Mouse (Mus musculus): ENCODE results near the gene Il33. TPM values are rescaled to one million over a fixed set of nuclear protein-coding genes. Genes with fewer than 3 reads are reported as not detected.

Il33 gene
- total RNA-seq, 2 experiments from 2014 or later, result 4.0 to 5.6 TPM

DNA sequence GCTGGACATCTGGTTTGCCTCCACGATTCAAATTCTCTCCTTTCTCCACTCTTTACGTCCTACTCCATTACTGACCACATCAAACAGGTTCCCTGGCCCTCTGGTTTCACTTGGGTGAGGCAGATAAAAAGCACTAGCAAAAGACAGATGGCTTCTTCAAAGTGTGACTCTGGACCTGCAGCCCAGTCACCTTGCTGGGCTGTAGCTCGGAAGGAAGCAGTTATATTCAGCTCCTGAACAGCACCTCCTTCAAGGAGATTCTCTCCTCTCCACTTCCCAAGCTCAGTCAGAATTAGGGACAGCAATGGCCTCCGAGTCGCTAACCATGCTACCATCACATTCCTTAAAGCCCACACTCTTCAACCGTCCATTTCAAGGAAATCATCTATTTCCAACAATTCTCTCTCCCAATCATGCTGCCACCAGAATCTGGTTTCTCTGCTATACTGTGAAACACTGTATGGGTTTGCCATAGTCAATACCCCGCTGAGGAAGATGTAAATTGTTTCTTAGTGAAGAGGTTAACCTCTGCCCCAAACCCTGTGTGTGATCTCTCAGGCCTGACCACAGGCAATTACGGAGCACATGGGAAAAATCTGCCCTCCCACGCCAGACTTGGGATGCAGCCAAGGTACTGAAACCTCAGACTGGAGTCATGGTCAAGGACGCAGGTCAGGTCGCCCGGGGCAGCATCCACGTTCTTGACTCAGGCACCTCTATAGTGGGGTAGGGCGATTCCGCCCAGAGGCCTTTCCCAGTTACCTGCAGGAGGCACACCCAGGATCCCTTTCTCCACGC lies 59.5 kb downstream of the Il33 start:
- intact Hi-C loops (cut with DNase I), result no loop called here
- DNase-seq, result no peak

GRCm38 (mm10) chr19:29986464-29987091 lies 61.7 kb downstream of the Il33 start:
- DNase-seq, result no peak
- intact Hi-C loops (cut with DNase I), result no loop called here

DNA sequence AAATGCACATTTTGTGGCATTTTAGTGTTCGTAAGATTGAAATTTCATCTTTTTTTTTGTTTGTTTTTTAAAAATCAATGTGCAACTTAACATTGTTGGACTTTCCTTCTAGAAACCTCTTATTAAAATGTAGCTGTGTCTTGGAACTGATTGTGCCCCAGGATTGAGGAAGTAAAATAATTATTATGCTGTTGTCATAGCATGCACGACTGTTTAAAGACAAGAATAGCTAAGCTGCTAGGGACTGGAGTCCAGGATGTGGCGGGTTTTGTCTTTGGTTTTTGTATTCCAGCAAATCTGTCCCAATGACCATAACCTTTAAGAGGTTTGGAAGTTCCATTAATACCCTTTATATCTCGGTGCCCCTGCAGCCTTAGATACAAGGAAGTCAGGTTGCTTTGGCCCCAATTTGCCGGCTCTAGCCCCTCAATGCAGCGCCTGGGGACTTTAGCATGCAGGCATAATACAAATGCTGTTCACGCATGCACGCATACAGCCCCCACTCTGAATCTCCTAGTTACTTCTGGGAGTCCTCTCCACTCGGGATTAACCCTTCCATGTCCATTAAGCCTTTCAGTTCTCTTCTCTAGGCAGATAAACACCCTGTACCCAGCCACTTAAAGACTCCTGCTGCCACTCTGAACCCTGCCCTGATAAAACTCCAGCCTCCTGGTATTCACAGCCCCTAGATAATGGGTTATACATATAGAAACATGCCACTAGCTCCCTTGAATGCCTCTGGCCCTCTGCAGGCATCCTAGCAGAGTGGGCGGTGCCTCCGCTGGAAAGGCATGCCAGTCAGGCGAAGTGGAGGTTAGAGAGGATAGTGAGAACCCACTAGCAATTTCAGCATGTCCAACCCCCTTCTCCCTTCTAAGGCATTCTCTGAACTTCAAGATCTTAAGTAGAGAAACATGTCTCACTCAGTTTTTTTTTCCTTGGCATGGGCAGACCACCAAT lies 75.8 kb downstream of the Il33 start:
- intact Hi-C loops (cut with DNase I), result no loop called here
- DNase-seq, result no peak

DNA sequence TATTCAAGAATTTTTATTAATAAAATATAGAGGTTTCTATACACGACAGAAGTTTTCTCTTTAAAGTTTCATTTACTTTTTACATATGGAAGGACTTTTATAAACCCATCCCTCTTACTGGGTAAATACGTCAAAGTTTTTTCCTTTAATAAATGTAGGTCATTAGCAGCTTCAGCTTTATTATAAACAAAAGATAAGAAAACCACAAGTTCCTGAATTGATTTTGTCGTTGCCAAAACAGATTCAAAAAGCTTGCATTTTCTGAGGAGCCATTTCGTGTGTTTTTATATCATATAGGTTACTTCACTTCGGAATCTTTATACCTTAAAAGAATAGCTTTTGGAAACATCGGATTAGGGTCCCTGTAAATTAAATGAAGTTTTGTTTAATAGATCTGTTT lies 76.6 kb downstream of the Il33 start:
- intact Hi-C loops (cut with DNase I), result no loop called here

GRCm38 (mm10) chr19:30003621-30004020 lies 78.7 kb downstream of the Il33 start, which contains the start of gene Trpd52l3:
Gene Trpd52l3, plus strand, starts transcription at chr19:30003790.
- no peak for DNase-seq
- intact Hi-C loops (cut with DNase I), result no loop called here

More for the DNA sequence above, 76.6 kb downstream of the Il33 start:
- no peak for DNase-seq

- DNase-seq, result no peak
- intact Hi-C loops (cut with DNase I), result no loop called here
These were observed 81.5 kb downstream of the Il33 start for GRCm38 (mm10) chr19:30006371-30006770.

Other genes starting within 250 kb of the Il33 start
- gene Mlana, start 227.3 kb upstream of the Il33 start, total RNA-seq (2021), result under 1 TPM in 1 of 2 experiments, not detected in 1; 0.31 TPM
- gene 9930021J03Rik, start 119.1 kb upstream of the Il33 start, total RNA-seq (2021), result 10 to 100 TPM in 1 of 2 experiments, 1 to 10 TPM in 1; 9.6 to 11.0 TPM
- 1 to 10 TPM; 7.4 to 9.3 TPM for gene Ranbp6, start 112.1 kb upstream of the Il33 start, total RNA-seq (2021)
- not detected for gene Trpd52l3, start 78.7 kb downstream of the Il33 start, total RNA-seq (2021)
- 10 to 100 TPM; 10.3 to 14.3 TPM for gene Uhrf2, start 105.4 kb downstream of the Il33 start, total RNA-seq (2021)

All from gastrocnemius, postnatal 36 days (tissue).